Mouse (Mus musculus): Measurements from ENCODE around the gene Atat1.

- no peak for TF ChIP-seq CTCF (IDR thresholded peaks at IDR 0.05; ENCODE audit: borderline replicate concordance, control insufficient read depth, extremely low read depth, insufficient read depth, low read length, poor library complexity)
- no peak for TF ChIP-seq POLR2A (IDR thresholded peaks at IDR 0.05; ENCODE audit: control insufficient read depth, extremely low read depth, insufficient read depth, low read length, poor library complexity)
These were observed 523 bp downstream of the Atat1 start for GRCm38 (mm10) chr17:35909186-35909918.

Data from thymus, adult 2 months (tissue).